Mouse (Mus musculus): ENCODE data around the gene Src. TPM values are rescaled to one million over a fixed set of nuclear protein-coding genes. Genes with fewer than 3 reads are reported as not detected.

Gene Src
- total RNA-seq (2023) = under 1 TPM; 0.44 to 0.99 TPM

DNA sequence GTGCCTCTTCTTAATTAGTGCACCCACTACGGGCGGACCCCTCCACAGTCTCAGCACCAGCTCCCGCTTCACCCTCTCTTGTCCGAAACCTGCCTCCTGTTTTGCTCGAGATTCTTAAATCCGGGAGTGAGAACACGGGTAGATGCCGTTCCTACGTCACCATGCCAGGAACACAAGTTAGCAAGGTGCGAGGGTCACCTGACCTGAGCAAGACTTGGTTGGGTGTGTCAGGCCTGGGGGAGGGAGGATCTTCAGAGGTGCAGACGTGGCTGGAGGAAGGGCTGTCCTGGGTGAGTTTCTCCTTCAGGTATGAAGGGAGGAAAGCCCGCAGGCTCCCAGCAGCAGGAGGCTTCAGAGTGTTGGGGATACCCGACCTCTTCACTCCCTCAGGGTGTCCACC lies at the start of gene Src:
Gene Src (plus strand): TSS at position 239 of the 400 bp plus-strand sequence.

Other genes starting within 250 kb of the Src start
- gene Rbl1, start 213.9 kb upstream of the Src start, total RNA-seq (2023) = 10 to 100 TPM; 34.9 to 35.9 TPM
- gene Rpn2, start 139.4 kb upstream of the Src start, total RNA-seq (2023) = 100 to 1,000 TPM; 125 to 141 TPM
- gene Mroh8, start 138.9 kb upstream of the Src start, total RNA-seq (2023) = under 1 TPM in 1 of 2 experiments, not detected in 1; 0.84 TPM
- not detected for gene Ghrh, start 70.9 kb upstream of the Src start, total RNA-seq (2023)
- 10 to 100 TPM; 25.0 to 29.3 TPM for gene Manbal, start 50.9 kb upstream of the Src start, total RNA-seq (2023)
- not detected for gene Nnat, start 141.6 kb downstream of the Src start, total RNA-seq (2023)
- gene Blcap, start 152.8 kb downstream of the Src start, total RNA-seq (2023) = 10 to 100 TPM; 25.8 to 34.0 TPM

All from T-cell, adult 66 days (primary cell).